Mouse (Mus musculus) ZHBTc4 (cell line): ENCODE measurements around the gene Gprc5c.

Experiments
- DNase-seq: peaks from one replicate; pipeline ENCODE4 v3.0.0-alpha.2; 2011; ENCODE audit warnings: low read depth, low spot score

The Gprc5c gene

DNA sequence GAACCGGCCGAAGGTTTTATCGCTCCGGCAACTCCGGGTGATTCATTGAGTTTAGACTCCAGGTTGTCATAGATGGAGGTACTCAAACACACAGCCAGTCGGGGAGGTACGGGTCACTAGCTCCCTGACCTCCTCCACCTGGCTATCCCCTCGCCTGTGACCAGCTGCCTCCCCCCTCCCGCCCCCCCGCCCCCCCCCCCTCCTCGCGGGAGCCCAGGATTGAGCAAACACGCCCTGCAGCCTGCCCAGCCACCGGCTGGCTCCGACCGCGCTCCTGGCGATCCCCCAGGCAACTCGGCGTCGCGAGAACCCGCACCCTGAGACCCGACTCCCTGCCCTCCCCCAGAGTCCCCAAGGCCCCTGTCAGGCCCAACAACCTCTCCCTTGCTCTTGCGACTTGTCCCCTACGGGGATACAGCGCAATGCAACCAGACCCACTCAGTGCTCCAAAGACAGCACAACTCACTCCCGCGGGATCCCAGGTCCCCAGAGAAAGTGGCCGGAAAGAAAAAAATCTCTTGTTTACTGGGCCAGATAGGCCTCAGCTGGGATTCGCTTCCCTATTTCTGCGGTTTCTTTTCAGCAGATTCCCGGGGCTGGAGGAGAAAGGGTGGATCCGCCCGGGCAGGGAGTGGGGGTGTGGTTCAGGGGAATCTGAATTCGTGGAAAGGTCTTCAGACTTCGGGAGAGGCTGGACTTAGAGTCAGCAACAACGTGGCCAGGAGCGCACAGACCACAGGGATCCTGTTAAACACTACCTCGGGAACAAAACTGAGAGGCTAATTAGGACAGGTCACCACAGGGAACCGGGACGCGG is at the start of gene Gprc5c:
TSS of gene Gprc5c (plus strand) at position 701 of the 817 bp plus-strand sequence.
- peak; percentile 55 for DNase-seq

DNA sequence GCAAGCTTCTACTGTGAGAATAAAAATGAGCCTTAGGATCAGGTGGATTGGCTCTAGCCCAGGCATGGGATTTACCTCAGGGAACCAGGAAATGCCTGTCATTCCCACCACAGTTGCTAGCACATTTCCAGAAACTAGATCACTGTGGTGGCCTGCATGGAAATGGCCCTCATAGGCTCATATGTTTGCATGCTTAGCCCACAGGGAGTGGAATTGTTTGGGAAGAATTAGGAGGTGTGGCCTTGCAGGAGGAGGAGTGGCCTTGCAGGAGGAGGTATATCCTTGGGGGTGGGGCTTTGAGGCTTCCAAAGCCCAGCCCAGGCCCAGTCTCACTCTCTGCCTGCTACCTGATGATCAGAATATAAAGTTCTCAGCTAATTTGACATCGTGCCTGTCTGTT is 49.0 kb upstream of the Gprc5c start:
- peak; percentile 43 for DNase-seq

- DNase-seq = no peak
These were observed 48.2 kb upstream of the Gprc5c start for GRCm38 (mm10) chr11:114802540-114803267.

GRCm38 (mm10) chr11:114803990-114804389 is 47.0 kb upstream of the Gprc5c start:
- no peak for DNase-seq

DNA sequence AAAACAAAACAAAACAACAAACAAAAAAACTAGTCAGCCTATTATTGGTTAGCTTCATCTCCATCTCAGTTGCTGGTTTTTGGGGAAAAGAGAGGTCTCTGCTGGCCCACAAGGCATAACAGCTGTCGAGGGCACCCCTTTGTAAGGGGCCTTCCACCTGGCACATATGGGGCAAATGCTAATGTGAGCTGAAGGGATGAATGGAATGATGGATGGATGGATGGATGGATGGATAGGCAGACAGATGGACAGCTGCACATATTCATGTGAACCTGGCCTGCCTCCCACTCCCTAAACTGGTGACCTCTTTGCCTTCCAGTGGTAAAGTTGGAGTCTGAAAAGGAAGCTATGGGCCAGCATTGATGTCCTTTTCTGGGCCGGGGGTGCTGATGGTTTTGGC is 43.9 kb upstream of the Gprc5c start:
- DNase-seq = no peak

GRCm38 (mm10) chr11:114807686-114808427 is 43.1 kb upstream of the Gprc5c start:
- no peak for DNase-seq

- peak; percentile 45 for DNase-seq
These were observed 41.6 kb upstream of the Gprc5c start for GRCm38 (mm10) chr11:114809371-114809770.

- DNase-seq = peak; percentile 36
These were observed 40.6 kb upstream of the Gprc5c start for GRCm38 (mm10) chr11:114810344-114810743.

- DNase-seq = peak; percentile 88
These were observed 38.2 kb upstream of the Gprc5c start for GRCm38 (mm10) chr11:114812731-114813240.

DNA sequence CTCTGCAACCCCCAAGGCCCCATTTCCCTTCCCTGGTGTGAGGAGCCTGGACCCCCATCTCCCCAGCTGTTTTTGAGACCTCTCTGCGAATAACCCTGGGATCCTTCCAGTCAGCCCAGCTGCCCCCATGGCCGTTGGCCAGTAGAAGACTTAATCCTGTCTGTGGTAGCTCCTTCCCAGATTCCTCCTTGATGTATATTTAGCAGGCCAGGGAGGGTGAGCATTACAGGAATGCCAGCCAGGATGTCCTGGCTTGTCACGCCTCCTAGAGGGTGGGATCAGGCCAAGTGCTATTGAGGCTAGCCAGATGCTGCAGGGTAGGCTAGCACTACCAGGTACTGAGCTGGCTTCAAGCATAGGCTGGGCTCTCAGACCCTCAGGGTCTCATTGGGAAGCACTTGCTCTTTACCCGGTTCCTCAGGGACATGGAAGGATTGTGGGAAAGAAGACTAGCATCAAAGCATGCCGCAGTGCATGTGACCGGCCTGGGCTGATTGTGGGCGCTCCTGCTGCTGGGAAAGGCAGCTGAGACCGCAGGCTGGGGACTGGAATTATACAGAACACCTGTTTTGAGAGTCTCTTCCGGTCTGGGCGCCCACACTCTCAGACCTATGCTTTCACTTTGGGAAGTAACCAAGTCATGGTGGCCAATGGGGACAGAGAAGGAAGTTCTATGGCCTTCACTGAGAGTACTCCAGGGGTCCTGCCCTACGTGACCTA is 35.9 kb upstream of the Gprc5c start:
- DNase-seq = peak; percentile 44

- DNase-seq = no peak
These were observed 34.0 kb upstream of the Gprc5c start for GRCm38 (mm10) chr11:114816934-114817333.

- no peak for DNase-seq
These were observed 32.8 kb upstream of the Gprc5c start for GRCm38 (mm10) chr11:114818185-114818584.

DNA sequence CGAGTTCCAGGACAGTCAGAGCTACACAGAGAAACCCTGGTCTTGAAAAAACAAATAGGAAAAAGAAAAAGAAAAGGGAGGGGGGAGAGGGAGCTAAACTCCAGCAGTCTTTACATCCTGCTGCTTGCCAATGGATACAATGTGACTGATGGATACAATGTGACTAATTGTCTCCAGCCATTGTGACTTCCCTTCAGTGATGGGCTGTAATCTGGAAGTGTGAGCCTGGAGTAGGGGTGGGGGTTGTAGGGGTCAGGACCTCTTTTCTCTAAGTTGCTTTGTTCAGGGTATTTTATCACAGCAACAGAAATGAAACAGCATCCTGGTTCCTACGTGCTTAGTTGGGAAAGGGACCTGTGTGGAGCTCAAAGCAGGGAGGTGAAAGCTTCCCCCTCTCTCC is 31.8 kb upstream of the Gprc5c start:
- no peak for DNase-seq

GRCm38 (mm10) chr11:114820444-114820843 is 30.5 kb upstream of the Gprc5c start:
- DNase-seq = no peak

GRCm38 (mm10) chr11:114821325-114821724 is 29.6 kb upstream of the Gprc5c start:
- no peak for DNase-seq

DNA sequence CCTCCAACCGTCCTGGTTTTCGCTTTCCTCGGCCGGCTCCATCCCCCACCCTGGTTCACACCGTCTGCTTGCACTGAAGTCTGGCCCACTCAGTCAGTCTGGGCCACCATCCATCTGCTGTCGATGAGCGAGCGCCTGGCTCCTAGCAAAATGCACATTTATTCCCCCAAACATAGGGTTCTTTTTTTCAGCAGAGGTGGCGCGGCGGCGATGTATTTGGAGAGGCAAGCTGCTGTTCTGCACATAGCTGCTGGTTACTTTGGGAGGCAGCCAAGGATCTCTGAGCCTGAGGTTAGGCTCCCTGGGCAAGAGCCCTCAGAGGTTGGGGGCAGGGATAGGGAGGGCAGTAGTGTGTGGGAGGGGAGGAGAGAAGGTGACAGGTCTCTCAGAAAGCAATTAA is 28.2 kb upstream of the Gprc5c start:
- DNase-seq = no peak

- no peak for DNase-seq
These were observed 27.7 kb upstream of the Gprc5c start for GRCm38 (mm10) chr11:114823199-114823725.

- DNase-seq = no peak
These were observed 24.3 kb upstream of the Gprc5c start for GRCm38 (mm10) chr11:114826686-114827085.

DNA sequence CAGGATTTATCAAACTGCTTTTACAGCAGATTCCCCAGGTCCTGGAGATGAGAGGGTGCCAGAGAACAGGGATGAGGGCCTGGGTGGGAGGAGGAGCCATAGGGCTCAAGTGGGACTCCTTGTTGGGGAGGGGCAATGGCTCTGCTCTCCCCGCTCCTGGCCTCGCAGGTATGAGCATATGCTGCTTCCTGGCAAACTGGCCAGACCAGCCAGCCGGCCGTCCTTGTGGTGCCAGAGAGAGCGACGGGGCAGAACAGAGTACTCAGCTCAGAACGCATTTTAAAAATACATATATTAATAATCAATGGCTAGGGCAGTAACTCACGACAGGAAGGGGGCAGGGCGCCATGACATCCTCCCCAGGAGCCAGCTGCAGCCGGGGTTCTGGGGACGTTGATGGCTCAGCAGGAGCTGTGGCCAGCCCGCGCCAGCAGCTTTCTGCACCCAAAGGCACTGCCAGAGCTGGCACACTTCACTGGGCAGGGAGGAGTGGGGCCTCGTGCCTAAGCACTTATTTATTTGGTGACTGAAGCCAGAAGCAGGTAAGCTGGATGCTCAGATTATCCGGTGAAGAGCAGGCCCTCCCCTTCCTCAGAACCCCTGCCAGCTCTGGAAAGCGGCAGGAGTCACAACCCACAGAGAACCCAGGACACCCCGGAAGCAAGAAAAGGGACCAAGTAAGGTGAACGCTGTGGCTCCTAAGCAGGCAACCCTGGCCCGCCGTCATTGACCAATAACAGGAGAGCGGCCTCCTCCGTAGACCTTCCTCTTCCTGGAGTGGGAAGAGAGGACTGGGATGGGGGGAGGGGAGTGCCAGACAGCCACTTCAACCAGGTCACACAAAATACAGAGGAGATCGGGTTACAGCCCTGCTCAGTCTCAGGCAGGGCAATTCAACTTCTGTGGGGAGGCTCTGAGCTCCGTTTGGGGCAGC is 21.2 kb upstream of the Gprc5c start:
- peak; percentile 94 for DNase-seq

DNA sequence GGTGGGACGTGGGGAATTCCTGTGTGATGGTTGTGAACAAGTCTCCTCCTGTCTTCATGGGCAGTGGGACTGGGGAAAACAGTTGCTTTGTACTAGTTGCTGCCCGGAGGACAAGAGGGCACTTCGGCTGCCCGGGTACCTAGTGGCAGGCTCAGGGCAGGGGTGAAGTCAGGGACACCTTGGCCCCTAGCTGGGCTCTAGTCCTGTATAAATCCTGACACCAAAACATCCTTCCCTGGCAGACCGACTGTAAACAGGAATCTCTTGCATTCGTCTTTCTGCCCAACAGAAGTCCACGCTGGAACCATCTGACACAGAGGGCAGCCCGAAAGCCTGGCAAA is 20.5 kb upstream of the Gprc5c start:
- no peak for DNase-seq
